Mouse (Mus musculus) ES-E14 (cell line): ENCODE results near the gene Elovl5.

ENCODE experiments used
- HCFC1 ChIP-seq: IDR thresholded peaks from 2 replicates; pipeline ENCODE4 v1.6.1; 2012; ENCODE audit warnings: low read length, inconsistent platforms, borderline replicate concordance; ENCODE audit not compliant: insufficient read depth
- MAFK ChIP-seq: IDR thresholded peaks from 2 replicates; pipeline ENCODE4 v1.6.1; 2014; ENCODE audit warnings: mild to moderate bottlenecking, low read depth, low read length, inconsistent platforms; ENCODE audit not compliant: insufficient read depth
- ZC3H11A ChIP-seq: IDR thresholded peaks from 2 replicates; pipeline ENCODE4 v1.6.1; 2012; ENCODE audit warnings: low read depth, mild to moderate bottlenecking, inconsistent platforms, low read length, borderline replicate concordance

DNA sequence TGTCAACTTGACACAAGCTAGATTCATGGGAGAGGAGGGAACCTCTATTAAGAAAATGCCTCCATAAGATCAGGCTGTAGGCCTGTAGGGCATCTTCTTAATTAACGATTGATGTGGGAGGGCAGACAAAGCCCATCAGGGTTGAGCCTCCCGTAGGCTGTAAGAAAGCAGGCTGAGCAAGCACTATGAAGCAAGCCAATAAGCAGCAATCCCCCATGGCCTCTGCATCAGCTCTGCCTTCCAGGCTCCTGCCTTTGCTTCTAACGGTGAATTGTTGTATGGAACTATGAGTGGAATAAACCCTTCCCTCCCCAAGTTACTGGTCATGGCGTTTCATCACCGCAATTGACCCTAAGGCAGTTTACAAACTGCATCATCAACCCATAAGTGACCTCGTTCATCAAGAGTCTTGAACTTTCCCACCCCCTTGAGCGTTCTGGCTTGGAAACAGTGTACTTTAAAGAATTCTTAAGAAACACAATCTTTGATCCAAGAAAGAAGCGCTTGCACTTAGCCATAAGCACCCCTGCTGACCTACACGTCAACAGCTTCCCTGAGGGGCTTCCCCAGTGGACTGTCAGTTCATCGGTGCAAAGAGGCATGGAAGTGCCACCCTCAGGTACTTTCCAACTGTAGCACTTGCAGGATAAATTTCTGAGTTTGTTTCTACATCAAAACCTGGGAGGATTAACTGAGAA lies 7.4 kb upstream of the Elovl5 start:
- TF ChIP-seq HCFC1 (no peak), MAFK (no peak), ZC3H11A (no peak)
